Mouse (Mus musculus) stomach, embryonic 16.5 days (tissue): ENCODE measurements around the gene Epb41l5. TPM values are rescaled to one million over a fixed set of nuclear protein-coding genes. Genes with fewer than 3 reads are reported as not detected.
A peak's percentile ranks its signal among the peaks of the same experiment; 100 is the strongest.

Experiments
- ATAC-seq: fragments of 200-750 bp; cut with Nextera tagmentation; 2 replicates; pipeline ENCODE4 v1.8.0; 2017; ENCODE audit warnings: moderate number of reproducible peaks, moderate TSS enrichment; ENCODE audit not compliant: insufficient read depth, low FRiP score
- H3K27ac ChIP-seq: fragments of 300-500 bp; sonication (generic); 2 replicates; pipeline ENCODE4 v1.5.1; 2014; ENCODE audit warnings: low read length
- H3K27me3 ChIP-seq: fragments of 300-500 bp; sonication (generic); 2 replicates; pipeline ENCODE4 v1.6.1; 2014; ENCODE audit warnings: low read length, control low read depth, mixed read lengths; ENCODE audit not compliant: control insufficient read depth, insufficient read depth
- H3K36me3 ChIP-seq: fragments of 300-500 bp; sonication (generic); 2 replicates; pipeline ENCODE4 v1.6.1; 2014; ENCODE audit warnings: low read length; ENCODE audit not compliant: control insufficient read depth, insufficient read depth
- H3K4me1 ChIP-seq: fragments of 300-500 bp; sonication (generic); 2 replicates; pipeline ENCODE4 v1.6.1; 2014; ENCODE audit warnings: low read length, control low read depth, mixed read lengths; ENCODE audit not compliant: control insufficient read depth, insufficient read depth
- H3K4me2 ChIP-seq: fragments of 300-500 bp; sonication (generic); 2 replicates; pipeline ENCODE4 v1.6.1; 2014; ENCODE audit warnings: low read depth, low read length, mixed read lengths
- H3K4me3 ChIP-seq: fragments of 300-500 bp; sonication (generic); replicated peaks from 2 replicates; pipeline ENCODE4 v1.5.1; 2014; ENCODE audit warnings: mild to moderate bottlenecking, low read length
- H3K9ac ChIP-seq: fragments of 300-500 bp; sonication (generic); 2 replicates; pipeline ENCODE4 v1.6.1; 2014; ENCODE audit warnings: low read length
- H3K9me3 ChIP-seq: fragments of 300-500 bp; sonication (generic); replicated peaks from 2 replicates; pipeline ENCODE4 v1.6.1; 2016; ENCODE audit warnings: low read length, control low read depth; ENCODE audit not compliant: control insufficient read depth
- WGBS: fragments of 180-500 bp; shearing (Covaris S2); extraction: QIAGEN DNeasy Blood & Tissue Kit; methylation state at CpG from one replicate; pipeline ENCODE4 v1.1.7; 2014; 5-methylcytosine and 5-hydroxymethylcytosine counted together
- polyA plus RNA-seq: library from polyadenylated mRNA; unstranded; fragments of >200 nt; fragmentation: Nextera tagmentation; extraction: Ambion mirVana; gene quantifications from 2 replicates; pipeline ENCODE4 v1.2.1, GENCODE M21; 2015

The Epb41l5 gene
- polyA plus RNA-seq, 1 experiment from 2014 or later: 38.6 TPM

DNA sequence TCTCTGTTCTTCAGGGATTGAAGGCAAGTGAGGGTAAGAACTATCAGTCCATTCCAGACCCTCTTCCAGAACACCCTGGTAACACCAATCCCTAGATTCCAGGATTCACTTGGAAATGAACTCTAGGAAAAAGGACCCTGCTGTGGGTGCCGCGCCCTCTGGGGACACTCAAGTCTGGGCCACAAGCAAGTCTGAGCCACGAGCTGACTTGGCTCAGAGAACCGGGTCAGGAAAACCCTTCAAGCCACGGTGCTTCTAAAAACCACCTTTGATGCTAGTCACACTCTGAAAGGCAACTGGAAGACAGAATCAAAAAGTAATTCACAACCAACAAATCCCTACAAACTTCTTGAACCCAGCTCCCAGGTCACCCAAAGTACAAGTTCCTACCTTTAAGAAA lies 145.0 kb downstream of the Epb41l5 start:
- Histone ChIP-seq H3K4me3 (peak overlapping the region; percentile 70), H3K9ac (peak overlapping the region; percentile 86), H3K9me3 (0 out of 2 replicates have a peak, but pooled peaks cover 3% of the 10 kb centered on the region), H3K27me3 (no peaks in the 10 kb centered on the region), H3K36me3 (0 out of 2 replicates have a peak, but pooled peaks cover 5% of the 10 kb centered on the region), H3K4me1 (peaks cover 20% of the 10 kb centered on the region), H3K4me2 (peak overlapping the region; percentile 80), H3K27ac (peak overlapping the region; percentile 83)
- ATAC-seq: no peak
- 3% methylated on average over 5 of the region's 5 CpGs for WGBS

GRCm38 (mm10) chr1:119503181-119503580 lies 145.6 kb downstream of the Epb41l5 start:
- H3K27ac ChIP-seq: no peak overlapping the region
- 0 out of 2 replicates have a peak, but pooled peaks cover 3% of the 10 kb centered on the region for H3K9me3 ChIP-seq
- H3K4me2 ChIP-seq: peak overlapping the region; percentile 80
- H3K36me3 ChIP-seq: 0 out of 2 replicates have a peak, but pooled peaks cover 5% of the 10 kb centered on the region
- peaks cover 20% of the 10 kb centered on the region for H3K4me1 ChIP-seq
- 65% methylated on average over 3 of the region's 3 CpGs for WGBS
- no peaks in the 10 kb centered on the region for H3K27me3 ChIP-seq
- peak overlapping the region; percentile 70 for H3K4me3 ChIP-seq
- ATAC-seq: no peak
- H3K9ac ChIP-seq: peak overlapping the region; percentile 86

- ATAC-seq: no peak
- Histone ChIP-seq H3K4me1 (peaks cover 20% of the 10 kb centered on the region), H3K9ac (peak overlapping the region; percentile 86), H3K27ac (no peak overlapping the region), H3K36me3 (0 out of 2 replicates have a peak, but pooled peaks cover 5% of the 10 kb centered on the region), H3K9me3 (0 out of 2 replicates have a peak, but pooled peaks cover 3% of the 10 kb centered on the region), H3K4me3 (peak overlapping the region; percentile 70), H3K4me2 (peak overlapping the region; percentile 80), H3K27me3 (no peaks in the 10 kb centered on the region)
- WGBS: 88% methylated on average over 11 of the region's 11 CpGs
These were observed 146.1 kb downstream of the Epb41l5 start for GRCm38 (mm10) chr1:119502729-119503128.

GRCm38 (mm10) chr1:119501881-119502280 lies 146.9 kb downstream of the Epb41l5 start:
- Histone ChIP-seq H3K4me2 (no peak overlapping the region), H3K36me3 (0 out of 2 replicates have a peak, but pooled peaks cover 5% of the 10 kb centered on the region), H3K27me3 (no peaks in the 10 kb centered on the region), H3K27ac (no peak overlapping the region), H3K9ac (no peak overlapping the region), H3K4me1 (peaks cover 25% of the 10 kb centered on the region), H3K4me3 (no peak overlapping the region), H3K9me3 (0 out of 2 replicates have a peak, but pooled peaks cover 3% of the 10 kb centered on the region)
- ATAC-seq: no peak
- 68% methylated on average over 8 of the region's 8 CpGs for WGBS

DNA sequence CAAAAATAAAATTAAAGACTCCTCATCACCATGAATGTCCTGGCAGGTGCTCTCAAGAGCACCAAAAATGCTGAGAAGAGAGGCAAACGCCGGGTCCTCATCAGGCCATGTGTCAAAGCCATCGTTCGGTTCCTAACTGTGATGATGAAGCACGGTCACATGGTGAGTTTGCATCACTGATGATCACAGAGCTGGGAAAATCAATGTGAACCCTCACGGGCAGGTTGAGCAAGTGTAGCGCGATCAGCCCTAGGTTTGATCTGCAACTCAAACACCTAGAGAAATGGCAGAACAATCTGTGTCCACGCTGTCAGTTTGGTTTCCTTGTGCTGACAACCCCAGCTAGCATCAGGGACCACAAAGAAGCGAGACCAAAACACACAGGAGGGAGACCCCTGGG lies 149.3 kb downstream of the Epb41l5 start:
- H3K4me2 ChIP-seq: no peak overlapping the region
- no peak for ATAC-seq
- H3K36me3 ChIP-seq: 0 out of 2 replicates have a peak, but pooled peaks cover 5% of the 10 kb centered on the region
- H3K9ac ChIP-seq: no peak overlapping the region
- H3K4me3 ChIP-seq: no peak overlapping the region
- H3K9me3 ChIP-seq: 0 out of 2 replicates have a peak, but pooled peaks cover 3% of the 10 kb centered on the region
- no peak overlapping the region for H3K27ac ChIP-seq
- H3K27me3 ChIP-seq: no peaks in the 10 kb centered on the region
- WGBS: 88% methylated on average over 10 of the region's 10 CpGs
- H3K4me1 ChIP-seq: peaks cover 18% of the 10 kb centered on the region

DNA sequence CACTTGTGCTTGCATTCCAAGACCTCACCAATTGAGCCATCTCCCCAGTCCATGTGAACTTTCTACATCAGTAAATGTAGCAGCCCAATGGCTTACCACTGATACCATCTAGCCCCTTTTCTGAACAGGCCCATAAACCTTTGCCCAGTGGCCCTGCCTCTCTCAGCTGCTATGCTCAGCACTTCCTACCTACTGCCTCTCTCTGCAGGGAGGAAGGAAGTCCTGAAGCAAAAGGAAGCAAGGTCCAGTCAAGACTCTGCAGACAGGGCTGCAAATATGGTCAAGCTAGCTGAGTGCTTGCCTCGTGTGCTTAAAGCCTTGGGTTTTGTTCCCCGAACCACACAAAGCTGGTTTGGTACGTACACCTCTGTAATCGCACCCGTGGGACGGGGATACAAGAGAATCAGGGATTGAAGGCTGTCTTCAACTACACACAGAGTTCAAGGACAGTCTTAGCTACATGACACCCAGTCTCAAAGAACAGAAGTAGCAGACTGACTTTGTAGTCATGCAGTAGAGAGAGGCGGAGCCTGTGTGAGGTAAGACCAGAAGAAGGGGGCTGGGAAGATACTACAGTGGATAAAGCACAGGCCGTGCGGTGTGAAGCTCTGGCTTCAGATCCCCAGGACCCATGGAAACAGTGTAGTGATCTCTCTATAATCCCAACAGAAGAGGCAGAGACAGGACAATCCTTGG lies 150.1 kb downstream of the Epb41l5 start:
- Histone ChIP-seq H3K27ac (0 out of 2 replicates have a peak overlapping the region, but pooled peaks have one; percentile 25), H3K27me3 (no peaks in the 10 kb centered on the region), H3K9ac (no peak overlapping the region), H3K4me3 (no peak overlapping the region), H3K4me1 (peaks cover 18% of the 10 kb centered on the region), H3K9me3 (0 out of 2 replicates have a peak, but pooled peaks cover 3% of the 10 kb centered on the region), H3K4me2 (no peak overlapping the region), H3K36me3 (0 out of 2 replicates have a peak, but pooled peaks cover 5% of the 10 kb centered on the region)
- 86% methylated on average over 9 of the region's 9 CpGs for WGBS
- ATAC-seq: no peak

GRCm38 (mm10) chr1:119497346-119498004 lies 151.3 kb downstream of the Epb41l5 start:
- Histone ChIP-seq H3K27ac (0 out of 2 replicates have a peak overlapping the region, but pooled peaks have one; percentile 4), H3K36me3 (0 out of 2 replicates have a peak, but pooled peaks cover 5% of the 10 kb centered on the region), H3K27me3 (no peaks in the 10 kb centered on the region), H3K4me1 (peaks cover 9% of the 10 kb centered on the region), H3K9me3 (0 out of 2 replicates have a peak, but pooled peaks cover 3% of the 10 kb centered on the region), H3K4me3 (no peak overlapping the region), H3K4me2 (no peak overlapping the region), H3K9ac (no peak overlapping the region)
- ATAC-seq: no peak
- WGBS: 72% methylated on average over 5 of the region's 5 CpGs

GRCm38 (mm10) chr1:119495396-119495775 lies 153.4 kb downstream of the Epb41l5 start:
- H3K4me3 ChIP-seq: no peak overlapping the region
- 85% methylated on average over 6 of the region's 6 CpGs for WGBS

More at GRCm38 (mm10) chr1:119495396-119495775, 153.4 kb downstream of the Epb41l5 start:
- peaks cover 15% of the 10 kb centered on the region for H3K4me1 ChIP-seq
- H3K36me3 ChIP-seq: no peaks in the 10 kb centered on the region
- no peaks in the 10 kb centered on the region for H3K27me3 ChIP-seq
- ATAC-seq: no peak
- H3K27ac ChIP-seq: no peak overlapping the region
- no peak overlapping the region for H3K4me2 ChIP-seq
- no peak overlapping the region for H3K9ac ChIP-seq
- H3K9me3 ChIP-seq: no peaks in the 10 kb centered on the region
